Mouse (Mus musculus): ENCODE results near the gene Gatd1.

- TF ChIP-seq GATA1 (IDR thresholded peaks at IDR 0.05; ENCODE audit: borderline replicate concordance, low read length) (no peak), FLI1 (IDR thresholded peaks at IDR 0.05; ENCODE audit: low read length) (no peak)
Measured at GRCm38 (mm10) chr7:141408833-141409232, 5.1 kb downstream of the Gatd1 start.
